Mouse (Mus musculus) testis, adult 2 months (tissue): ENCODE data around the gene Lim2.

Experiments
- CTCF ChIP-seq: fragments of 200-500 bp; IDR thresholded peaks from 2 replicates; pipeline ENCODE4 v1.5.1; 2012; ENCODE audit warnings: low read depth, mild to moderate bottlenecking, inconsistent platforms, low read length, moderate library complexity; ENCODE audit not compliant: control insufficient read depth, insufficient read depth, insufficient replicate concordance
- POLR2A ChIP-seq: fragments of 200-500 bp; IDR thresholded peaks from 2 replicates; pipeline ENCODE4 v1.6.1; 2012; ENCODE audit warnings: low read depth, mild to moderate bottlenecking, inconsistent platforms, low read length, moderate library complexity; ENCODE audit not compliant: control insufficient read depth

GRCm38 (mm10) chr7:43462851-43463250 lies 35.4 kb downstream of the Lim2 start, which contains the start of gene Vsig10l:
- no peak for TF ChIP-seq CTCF
- no peak for TF ChIP-seq POLR2A
